Mouse (Mus musculus): ENCODE results near the gene Zeb2.

- no peak for TF ChIP-seq CTCF (IDR thresholded peaks at IDR 0.05; ENCODE audit: low read depth)
- no peak for TF ChIP-seq EP300 (IDR thresholded peaks at IDR 0.05; ENCODE audit: low read depth)
Measured at GRCm38 (mm10) chr2:44977556-44977955, 139.6 kb downstream of the Zeb2 start.
